Mouse (Mus musculus): ENCODE measurements around the gene Kcnk4. TPM values are rescaled to one million over a fixed set of nuclear protein-coding genes. Genes with fewer than 3 reads are reported as not detected.

Kcnk4 gene
- total and polyA plus RNA-seq, 3 experiments = 0.15 to 1.8 TPM; not detected in 1

DNA sequence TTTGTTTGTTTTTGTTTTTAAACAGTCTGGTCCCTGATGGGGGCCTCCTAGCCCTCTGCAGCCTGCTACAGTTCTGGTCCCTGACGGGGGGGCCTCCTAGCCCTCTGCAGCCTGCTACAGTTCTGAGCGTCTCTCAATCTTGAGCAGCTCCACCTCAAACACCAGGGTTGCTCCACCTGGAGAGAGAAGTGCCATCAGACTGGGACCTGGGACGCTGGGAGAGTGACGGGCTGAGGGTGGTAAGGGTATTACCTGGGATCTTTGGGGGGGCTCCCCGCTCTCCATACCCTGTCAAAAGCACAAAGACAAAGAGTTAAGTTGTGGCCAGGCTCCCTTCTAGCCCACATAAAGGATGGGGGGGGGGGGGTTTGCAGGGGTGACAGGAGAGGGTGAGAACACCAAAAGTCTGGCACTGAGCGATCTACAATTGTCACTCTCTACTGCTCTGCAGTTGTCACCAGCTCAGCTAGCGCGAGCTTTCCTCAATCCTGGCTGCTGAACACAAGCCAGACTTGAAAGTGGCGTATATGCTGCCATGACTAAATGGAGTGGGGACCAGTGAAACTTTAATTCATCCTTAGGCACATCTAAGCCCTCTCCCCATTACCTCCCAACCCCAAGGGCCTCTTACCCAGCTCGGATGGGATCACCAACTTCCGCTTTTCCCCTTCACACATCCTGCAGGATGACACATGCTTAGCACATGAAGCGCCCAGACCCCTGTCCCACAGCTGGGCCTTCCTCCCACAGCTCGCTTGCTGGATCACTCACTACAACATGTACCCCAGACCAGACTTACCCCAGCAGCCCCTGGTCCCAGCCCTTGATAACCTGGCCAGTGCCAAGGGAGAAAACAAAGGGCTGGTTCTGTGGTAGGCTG, 43.7 kb upstream of the Kcnk4 start:
- Histone ChIP-seq H3K9ac (ENCODE audit: control insufficient read depth, low read depth, low read length, poor library complexity, severe bottlenecking) (peak overlapping the region; percentile 67), H3K27me3 (ENCODE audit: control insufficient read depth in 1 of 2, insufficient read depth in 2 of 2, low read length in 2 of 2) (no peaks in the 10 kb centered on the region), H3K27ac (ENCODE audit: control insufficient read depth, low read depth, low read length) (peak overlapping the region; percentile 57), H3K79me2 (ENCODE audit: control insufficient read depth, insufficient read depth, low read length, poor library complexity) (peaks cover 39% of the 10 kb centered on the region), H3K4me3 (ENCODE audit: control insufficient read depth in 1 of 2, insufficient read depth in 1 of 2, low read depth in 2 of 2, low read length in 2 of 2) (no peak overlapping the region), H3K4me1 (ENCODE audit: control insufficient read depth in 1 of 2, insufficient read depth in 2 of 2, low read length in 2 of 2) (peaks cover 0 to 20% of the 10 kb centered on the region in 2 experiments; a peak in 3 of 4 replicates), H3K9me3 (replicated peaks; ENCODE audit: insufficient read depth, low read length) (no peaks in the 10 kb centered on the region), H3K36me3 (ENCODE audit: control insufficient read depth in 1 of 2, insufficient read depth in 2 of 2, low read length in 2 of 2) (peaks cover 0 to 23% of the 10 kb centered on the region in 2 experiments; a peak in 2 of 4 replicates)
- DNase-seq (ENCODE audit: low read depth, low spot score) = peak; percentile 34
- no peak for TF ChIP-seq TAL1 (IDR thresholded peaks at IDR 0.05; ENCODE audit: low read length)
- no peak for TF ChIP-seq MEF2A (IDR thresholded peaks at IDR 0.05; ENCODE audit: extremely low read depth, insufficient replicate concordance, low read depth, low read length, poor library complexity, severe bottlenecking)
- no peak; the same call in 1 of the 2 replicates for TF ChIP-seq POLR2AphosphoS2 (IDR thresholded peaks at IDR 0.05; ENCODE audit: low read length)
- TF ChIP-seq JUND (IDR thresholded peaks at IDR 0.05; ENCODE audit: low read depth, low read length) = no peak
- 0 out of 2 replicates have a peak, but pooled peaks have one; percentile 4 for TF ChIP-seq SMC3 (IDR thresholded peaks at IDR 0.05; ENCODE audit: low read depth, low read length)
- no peak; the same call in 1 of the 2 replicates for TF ChIP-seq SIN3A (IDR thresholded peaks at IDR 0.05; ENCODE audit: low read length)
- no peak for TF ChIP-seq ELF1 (IDR thresholded peaks at IDR 0.05; ENCODE audit: low read depth, low read length)
- 0 out of 2 replicates have a peak, but pooled peaks have one; percentile 58 for TF ChIP-seq MXI1 (IDR thresholded peaks at IDR 0.05; ENCODE audit: low read depth, low read length)
- 0 out of 2 replicates have a peak, but pooled peaks have one; percentile 6 for TF ChIP-seq MYB (IDR thresholded peaks at IDR 0.05; ENCODE audit: low read depth, low read length)
- TF ChIP-seq NRF1 (IDR thresholded peaks at IDR 0.05; ENCODE audit: insufficient read depth, low read depth, low read length, poor library complexity, severe bottlenecking) = no peak
- no peak for TF ChIP-seq TBP (IDR thresholded peaks at IDR 0.05; ENCODE audit: low read depth, low read length)
- TF ChIP-seq EP300 (IDR thresholded peaks at IDR 0.05; ENCODE audit: low read depth in 1 of 2, low read length in 2 of 2) = no peak
- TF ChIP-seq BHLHE40 (IDR thresholded peaks at IDR 0.05; ENCODE audit: borderline replicate concordance, low read depth, low read length) = no peak
- no peak for TF ChIP-seq CTCF (IDR thresholded peaks at IDR 0.05 in 2 of 3, conservative IDR thresholded peaks at IDR 0.05 in 1 of 3; ENCODE audit: control insufficient read depth in 1 of 3, insufficient read depth in 1 of 3, low read depth in 2 of 3, low read length in 3 of 3, poor library complexity in 1 of 3, severe bottlenecking in 1 of 3)
- TF ChIP-seq GABPA (IDR thresholded peaks at IDR 0.05; ENCODE audit: low read depth, low read length) = no peak
- no peak for TF ChIP-seq UBTF (IDR thresholded peaks at IDR 0.05; ENCODE audit: borderline replicate concordance, insufficient read depth, low read depth, low read length)
- no peak for TF ChIP-seq CHD2 (IDR thresholded peaks at IDR 0.05; ENCODE audit: low read length)
- no peak for TF ChIP-seq RCOR1 (IDR thresholded peaks at IDR 0.05; ENCODE audit: low read depth, low read length)
- TF ChIP-seq HCFC1 (IDR thresholded peaks at IDR 0.05; ENCODE audit: low read depth, low read length) = no peak
- no peak for TF ChIP-seq USF2 (IDR thresholded peaks at IDR 0.05; ENCODE audit: borderline replicate concordance in 1 of 2, insufficient read depth in 1 of 2, low read depth in 1 of 2, low read length in 2 of 2)
- no peak for TF ChIP-seq GATA1 (IDR thresholded peaks at IDR 0.05; ENCODE audit: low read depth, low read length)
- no peak for TF ChIP-seq ZC3H11A (IDR thresholded peaks at IDR 0.05; ENCODE audit: low read depth, low read length)
- TF ChIP-seq ZMIZ1 (IDR thresholded peaks at IDR 0.05; ENCODE audit: low read depth, low read length) = 0 out of 2 replicates have a peak, but pooled peaks have one; percentile 54
- no peak for TF ChIP-seq CHD1 (IDR thresholded peaks at IDR 0.05; ENCODE audit: low read depth, low read length)
- no peak for TF ChIP-seq ZNF384 (IDR thresholded peaks at IDR 0.05; ENCODE audit: low read depth, low read length)
- TF ChIP-seq E2F4 (IDR thresholded peaks at IDR 0.05; ENCODE audit: borderline replicate concordance, low read depth, low read length) = no peak
- no peak for TF ChIP-seq TCF12 (IDR thresholded peaks at IDR 0.05; ENCODE audit: low read depth, low read length)
- TF ChIP-seq POLR2A (IDR thresholded peaks at IDR 0.05; ENCODE audit: control insufficient read depth in 1 of 2, insufficient read depth in 1 of 2, low read depth in 1 of 2, low read length in 2 of 2, poor library complexity in 1 of 2) = no peak; a peak in 2 of 4 replicates
- TF ChIP-seq MAZ (IDR thresholded peaks at IDR 0.05; ENCODE audit: low read depth, low read length) = no peak
- TF ChIP-seq MAFK (IDR thresholded peaks at IDR 0.05; ENCODE audit: borderline replicate concordance, low read depth, low read length) = no peak
- no peak; the same call in 1 of the 2 replicates for TF ChIP-seq MYC (IDR thresholded peaks at IDR 0.05; ENCODE audit: low read depth, low read length)
- TF ChIP-seq ZKSCAN1 (IDR thresholded peaks at IDR 0.05; ENCODE audit: low read depth, low read length) = no peak
- TF ChIP-seq POLR2AphosphoS5 (IDR thresholded peaks at IDR 0.05; ENCODE audit: borderline replicate concordance, low read depth, low read length) = no peak
- TF ChIP-seq USF1 (IDR thresholded peaks at IDR 0.05; ENCODE audit: low read depth, low read length) = no peak
- TF ChIP-seq ETS1 (IDR thresholded peaks at IDR 0.05; ENCODE audit: low read depth, low read length) = no peak

All from MEL (cell line).